Mouse (Mus musculus) hindbrain, embryonic 10.5 days (tissue): ENCODE results near the gene Ppef1. TPM values are rescaled to one million over a fixed set of nuclear protein-coding genes. Genes with fewer than 3 reads are reported as not detected.
"Not testable (repeated sequence)": the region's sequence is repeated elsewhere in the genome, so short reads cannot be mapped to it uniquely, and the experiment has no call there.

Experiments
- DNase-seq: peaks from one replicate; pipeline ENCODE4 v3.0.0-alpha.2; 2017; ENCODE audit warnings: low spot score
- H3K27ac ChIP-seq: fragments of 300-500 bp; sonication (generic); 2 replicates; pipeline ENCODE4 v1.5.1; 2016; ENCODE audit warnings: mild to moderate bottlenecking, moderate library complexity
- H3K27me3 ChIP-seq: fragments of 300-500 bp; sonication (generic); 2 replicates; pipeline ENCODE4 v1.6.1; 2016; ENCODE audit warnings: mild to moderate bottlenecking; ENCODE audit not compliant: poor library complexity, insufficient read depth, severe bottlenecking
- H3K36me3 ChIP-seq: fragments of 300-500 bp; sonication (generic); 2 replicates; pipeline ENCODE4 v1.6.1; 2016; ENCODE audit warnings: mild to moderate bottlenecking, moderate library complexity
- H3K4me1 ChIP-seq: fragments of 300-500 bp; sonication (generic); replicated peaks from 2 replicates; pipeline ENCODE4 v1.6.1; 2016; ENCODE audit warnings: mild to moderate bottlenecking
- H3K4me3 ChIP-seq: fragments of 300-500 bp; sonication (generic); 2 replicates; pipeline ENCODE4 v1.5.1; 2016; ENCODE audit warnings: mild to moderate bottlenecking, moderate library complexity
- H3K9me3 ChIP-seq: fragments of 300-500 bp; sonication (generic); 2 replicates; pipeline ENCODE4 v1.6.1; 2016; ENCODE audit warnings: mild to moderate bottlenecking, moderate library complexity
- WGBS: fragments of 180-500 bp; shearing (Covaris S2); methylation state at CpG from one replicate; pipeline ENCODE4 v1.1.7; 2016; 5-methylcytosine and 5-hydroxymethylcytosine counted together
- polyA plus RNA-seq: library from polyadenylated mRNA; unstranded; fragments of >200 nt; fragmentation: Nextera tagmentation; extraction: Ambion mirVana; gene quantifications from 2 replicates; pipeline ENCODE4 v1.2.1, GENCODE M21; 2016

The Ppef1 gene
- not detected in 2 replicates for polyA plus RNA-seq

- no peaks in the 10 kb centered on the region for H3K36me3 ChIP-seq
- no peaks in the 10 kb centered on the region for H3K4me1 ChIP-seq
- H3K27ac ChIP-seq, result no peak within 1 kb of the TSS
- no peaks in the 10 kb centered on the region for H3K9me3 ChIP-seq
- 80% methylated on average over 5 of the region's 5 CpGs for WGBS
- no peak within 1 kb of the TSS for H3K4me3 ChIP-seq
- H3K27me3 ChIP-seq, result peaks cover 43% of the 10 kb centered on the region
- no peak for DNase-seq
Measured at GRCm38 (mm10) chrX:160735650-160736049, at the start of gene Ppef1. Gene Ppef1 (minus strand): TSS chrX:160735765.

GRCm38 (mm10) chrX:160782276-160782675 is 46.7 kb upstream of the Ppef1 start:
- H3K4me1 ChIP-seq, result no peaks in the 10 kb centered on the region
- H3K27me3 ChIP-seq, result peaks cover 66% of the 10 kb centered on the region
- 83% methylated on average over 5 of the region's 5 CpGs for WGBS
- no peaks in the 10 kb centered on the region for H3K36me3 ChIP-seq
- H3K27ac ChIP-seq, result no peak overlapping the region
- no peak overlapping the region for H3K4me3 ChIP-seq
- no peaks in the 10 kb centered on the region for H3K9me3 ChIP-seq
- no peak for DNase-seq

DNA sequence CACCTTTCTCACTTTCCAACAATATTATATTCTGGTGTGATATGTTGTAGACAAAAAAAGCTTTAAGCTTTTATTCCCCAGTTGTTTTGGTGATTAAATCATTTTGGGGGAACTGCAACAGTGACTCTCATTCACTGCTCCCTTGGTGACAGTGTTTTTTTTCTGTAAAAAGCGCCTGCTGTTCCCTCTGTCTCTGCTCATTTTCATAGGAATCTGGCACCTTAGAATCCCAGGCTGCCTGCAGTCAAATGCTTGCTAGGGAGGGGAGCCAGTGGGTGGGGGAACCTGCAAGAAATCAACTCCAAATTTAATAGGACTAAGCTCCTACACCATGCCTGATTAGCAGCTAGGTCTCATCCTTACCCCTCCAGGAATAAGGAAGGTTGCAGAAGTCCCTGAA is 37.5 kb upstream of the Ppef1 start:
- no peak overlapping the region for H3K4me3 ChIP-seq
- no peaks in the 10 kb centered on the region for H3K4me1 ChIP-seq
- H3K27ac ChIP-seq, result no peak overlapping the region
- H3K9me3 ChIP-seq, result no peaks in the 10 kb centered on the region
- DNase-seq, result no peak
- 48% methylated on average over 1 of the region's 1 CpGs for WGBS
- H3K27me3 ChIP-seq, result peaks cover 78% of the 10 kb centered on the region
- H3K36me3 ChIP-seq, result no peaks in the 10 kb centered on the region

DNA sequence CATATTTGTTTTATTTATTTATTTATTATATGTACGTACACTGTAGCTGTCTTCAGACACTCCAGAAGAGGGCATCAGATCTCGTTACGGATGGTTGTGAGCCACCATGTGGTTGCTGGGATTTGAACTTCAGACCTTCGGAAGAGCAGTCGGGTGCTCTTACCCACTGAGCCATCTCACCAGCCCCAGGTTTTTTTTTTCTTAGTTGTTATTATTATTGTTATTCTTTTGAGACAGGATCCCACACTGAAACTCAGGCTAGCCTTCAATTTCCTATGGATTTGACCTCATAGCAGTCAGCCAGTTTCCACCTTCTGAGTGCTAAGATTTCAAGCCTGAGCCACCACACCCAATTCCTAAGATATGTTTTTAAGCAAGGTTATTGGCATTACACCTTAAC is 34.1 kb upstream of the Ppef1 start:
- H3K4me1 ChIP-seq, H3K4me3 ChIP-seq, H3K36me3 ChIP-seq, H3K27ac ChIP-seq, H3K9me3 ChIP-seq, DNase-seq: not testable (repeated sequence)
- 88% methylated on average over 5 of the region's 5 CpGs for WGBS
- peaks cover 82% of the 10 kb centered on the region for H3K27me3 ChIP-seq

- Histone ChIP-seq H3K36me3 (no peaks in the 10 kb centered on the region), H3K4me1 (no peaks in the 10 kb centered on the region), H3K4me3 (no peak within 1 kb of the TSS), H3K27me3 (peaks cover 79% of the 10 kb centered on the region), H3K9me3 (no peaks in the 10 kb centered on the region), H3K27ac (no peak within 1 kb of the TSS)
- no peak for DNase-seq
- WGBS, result 83% methylated on average over 2 of the region's 2 CpGs
Measured at GRCm38 (mm10) chrX:160767713-160768112, 32.1 kb upstream of the Ppef1 start, which contains the start of gene Rs1. Gene Rs1 (plus strand): TSS chrX:160768013.

DNA sequence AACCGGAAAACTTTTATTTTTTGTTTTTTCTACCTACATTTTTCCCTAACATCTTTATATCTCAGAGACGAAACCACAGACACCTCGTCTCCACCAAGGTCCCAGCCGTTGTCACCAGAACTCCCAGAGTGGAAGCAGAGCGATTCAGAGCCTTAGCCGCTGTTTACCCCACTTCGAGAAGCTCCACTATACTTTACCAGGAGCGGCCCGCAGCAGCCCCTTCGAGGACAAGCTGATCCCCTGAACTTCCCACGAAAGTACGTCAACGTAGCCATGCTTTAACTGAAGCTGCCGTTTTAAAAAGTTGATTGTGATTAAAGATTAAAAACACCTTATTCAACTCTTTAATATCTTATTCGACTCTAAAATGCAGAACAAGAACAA is 30.7 kb upstream of the Ppef1 start:
- Histone ChIP-seq H3K4me1 (no peaks in the 10 kb centered on the region), H3K36me3 (no peaks in the 10 kb centered on the region), H3K27me3 (peaks cover 68% of the 10 kb centered on the region), H3K27ac (no peak overlapping the region), H3K4me3 (peak overlapping the region; percentile 53), H3K9me3 (no peaks in the 10 kb centered on the region)
- WGBS, result 31% methylated on average over 15 of the region's 15 CpGs
- DNase-seq, result no peak

DNA sequence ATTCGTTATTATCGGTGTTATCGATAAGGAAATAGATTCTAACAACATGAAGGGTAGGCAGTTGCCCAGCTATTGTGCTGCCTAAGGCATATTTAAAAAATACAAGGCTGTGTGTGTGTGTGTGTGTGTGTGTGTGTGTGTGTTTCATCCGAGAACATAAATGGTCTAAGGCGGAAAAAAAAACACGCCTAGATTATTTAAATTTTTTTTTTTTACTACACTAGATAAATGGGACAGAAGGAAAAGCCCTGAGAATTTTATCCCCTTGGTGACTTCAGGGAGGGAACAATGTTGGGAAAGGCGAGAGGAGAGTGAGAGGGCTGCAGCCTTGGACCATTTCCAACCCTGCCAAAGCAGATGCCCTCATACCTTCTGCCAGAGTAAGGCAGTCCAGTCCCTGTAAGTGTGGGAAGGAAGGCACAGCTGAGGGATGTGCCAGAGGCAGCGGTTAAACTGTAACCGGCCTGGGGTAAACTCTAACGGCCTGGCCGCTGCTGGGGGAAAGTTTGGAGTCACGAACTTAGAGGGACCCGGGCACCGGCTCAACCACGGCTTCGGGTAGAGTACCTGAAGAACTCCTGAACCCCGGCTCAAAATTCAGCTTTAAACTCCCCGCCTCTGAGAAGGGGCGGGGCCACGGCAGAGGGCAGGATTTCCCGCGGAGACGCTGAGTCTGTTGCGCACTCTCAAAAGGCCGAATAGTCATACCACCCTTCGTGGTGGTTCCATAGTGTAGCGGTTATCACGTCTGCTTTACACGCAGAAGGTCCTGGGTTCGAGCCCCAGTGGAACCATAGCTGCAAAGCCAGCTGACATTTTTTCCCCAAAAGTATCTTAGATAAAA is 30.0 kb upstream of the Ppef1 start:
- peak; percentile 83 for DNase-seq
- no peak overlapping the region for H3K27ac ChIP-seq
- H3K36me3 ChIP-seq, result no peaks in the 10 kb centered on the region
- peaks cover 68% of the 10 kb centered on the region for H3K27me3 ChIP-seq
- WGBS, result 32% methylated on average over 30 of the region's 30 CpGs
- H3K4me3 ChIP-seq, result peak overlapping the region; percentile 53
- no peaks in the 10 kb centered on the region for H3K4me1 ChIP-seq
- H3K9me3 ChIP-seq, result no peaks in the 10 kb centered on the region

DNA sequence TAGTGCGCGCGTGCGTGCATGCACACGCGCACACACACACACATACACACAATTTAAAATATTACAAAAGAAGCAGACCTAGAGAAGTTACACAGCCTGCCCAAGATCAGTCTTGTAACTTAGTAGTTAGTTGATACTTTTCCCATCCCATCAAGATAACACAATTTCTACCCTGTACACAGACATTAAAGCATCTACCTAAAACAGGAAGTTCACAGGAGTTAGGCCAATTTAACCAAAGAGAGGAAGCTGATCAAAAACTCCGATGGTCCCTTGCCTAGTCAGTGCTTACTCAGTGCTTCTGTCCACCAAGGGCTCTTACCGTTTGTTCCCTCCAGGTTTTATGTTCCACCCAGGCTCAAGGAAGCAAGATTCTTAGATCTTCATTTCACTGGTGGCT is 15.2 kb upstream of the Ppef1 start:
- H3K4me3 ChIP-seq, result no peak overlapping the region

GRCm38 (mm10) chrX:160748653-160749052 is 13.1 kb upstream of the Ppef1 start:
- H3K27me3 ChIP-seq, result peaks cover 16% of the 10 kb centered on the region

More for the DNA sequence above, 15.2 kb upstream of the Ppef1 start:
- H3K9me3 ChIP-seq, result no peaks in the 10 kb centered on the region
- no peaks in the 10 kb centered on the region for H3K4me1 ChIP-seq
- H3K27ac ChIP-seq, result no peak overlapping the region
- DNase-seq, result no peak
- peaks cover 32% of the 10 kb centered on the region for H3K27me3 ChIP-seq
- WGBS, result 94% methylated on average over 8 of the region's 8 CpGs
- no peaks in the 10 kb centered on the region for H3K36me3 ChIP-seq

GRCm38 (mm10) chrX:160745399-160745798 is 9.8 kb upstream of the Ppef1 start:
- Histone ChIP-seq H3K27ac (no peak overlapping the region), H3K36me3 (no peaks in the 10 kb centered on the region), H3K4me1 (no peaks in the 10 kb centered on the region), H3K27me3 (peaks cover 10% of the 10 kb centered on the region), H3K4me3 (no peak overlapping the region), H3K9me3 (no peaks in the 10 kb centered on the region)
- no peak for DNase-seq
- 90% methylated on average over 1 of the region's 1 CpGs for WGBS

More at GRCm38 (mm10) chrX:160748653-160749052, 13.1 kb upstream of the Ppef1 start:
- DNase-seq, result no peak
- no peaks in the 10 kb centered on the region for H3K4me1 ChIP-seq
- no peak overlapping the region for H3K27ac ChIP-seq
- H3K9me3 ChIP-seq, result no peaks in the 10 kb centered on the region
- H3K36me3 ChIP-seq, result no peaks in the 10 kb centered on the region
- WGBS, result 74% methylated on average over 1 of the region's 1 CpGs
- H3K4me3 ChIP-seq, result no peak overlapping the region

- peaks cover 52% of the 10 kb centered on the region for H3K27me3 ChIP-seq
- no peaks in the 10 kb centered on the region for H3K36me3 ChIP-seq
- H3K4me3 ChIP-seq, result no peak overlapping the region
- no peaks in the 10 kb centered on the region for H3K4me1 ChIP-seq
- no peak overlapping the region for H3K27ac ChIP-seq
- no peak for DNase-seq
- no peaks in the 10 kb centered on the region for H3K9me3 ChIP-seq
- 36% methylated on average over 1 of the region's 1 CpGs for WGBS
Measured at GRCm38 (mm10) chrX:160699171-160699570, 36.4 kb downstream of the Ppef1 start.

DNA sequence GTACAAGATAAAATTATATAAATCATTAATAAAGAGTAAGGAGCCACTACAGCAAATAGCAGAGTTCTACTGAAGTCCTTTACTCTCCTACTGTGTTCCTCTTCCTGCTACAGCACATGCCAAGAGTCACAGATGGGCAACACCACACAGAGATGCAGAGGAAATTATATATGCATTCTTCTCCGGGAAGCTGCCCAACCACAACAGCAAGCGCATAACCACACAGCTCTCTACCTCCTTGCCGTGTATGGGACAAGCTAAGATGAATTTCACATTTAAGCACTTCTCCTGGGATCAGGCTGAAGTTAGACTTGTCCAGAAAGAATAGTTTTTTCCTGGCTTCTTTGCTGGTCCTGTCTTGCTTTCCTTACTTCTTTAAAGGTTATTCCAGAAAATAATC is 44.0 kb downstream of the Ppef1 start:
- Histone ChIP-seq H3K36me3 (no peaks in the 10 kb centered on the region), H3K9me3 (no peaks in the 10 kb centered on the region), H3K27me3 (peaks cover 48% of the 10 kb centered on the region), H3K27ac (no peak overlapping the region), H3K4me3 (no peak overlapping the region), H3K4me1 (no peaks in the 10 kb centered on the region)
- DNase-seq, result no peak
- 88% methylated on average over 3 of the region's 3 CpGs for WGBS

DNA sequence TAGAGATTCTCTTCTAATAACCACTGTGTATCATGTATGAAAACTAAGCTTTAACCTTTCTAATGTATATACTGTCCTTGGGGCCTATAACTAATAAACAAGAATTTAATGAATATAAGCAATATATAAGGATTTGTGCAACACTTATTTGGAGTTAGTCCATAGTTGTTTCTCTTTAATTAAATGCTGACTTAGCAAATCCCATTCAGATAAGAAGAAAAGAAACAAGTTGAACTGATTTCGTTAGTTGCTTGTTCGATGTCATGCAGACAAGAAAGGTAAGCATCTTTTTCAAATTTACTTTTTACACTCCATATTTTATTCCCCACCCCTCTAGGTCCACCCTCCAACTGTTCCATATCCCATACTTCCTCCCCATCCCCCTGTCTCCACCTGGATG is 45.5 kb downstream of the Ppef1 start:
- Histone ChIP-seq H3K4me1 (no peaks in the 10 kb centered on the region), H3K4me3 (no peak overlapping the region), H3K27me3 (peaks cover 51% of the 10 kb centered on the region), H3K27ac (no peak overlapping the region), H3K9me3 (no peaks in the 10 kb centered on the region), H3K36me3 (no peaks in the 10 kb centered on the region)
- no peak for DNase-seq
- WGBS, result 86% methylated on average over 2 of the region's 2 CpGs
